Mouse (Mus musculus): ENCODE results near the gene Ranbp10.

DNA sequence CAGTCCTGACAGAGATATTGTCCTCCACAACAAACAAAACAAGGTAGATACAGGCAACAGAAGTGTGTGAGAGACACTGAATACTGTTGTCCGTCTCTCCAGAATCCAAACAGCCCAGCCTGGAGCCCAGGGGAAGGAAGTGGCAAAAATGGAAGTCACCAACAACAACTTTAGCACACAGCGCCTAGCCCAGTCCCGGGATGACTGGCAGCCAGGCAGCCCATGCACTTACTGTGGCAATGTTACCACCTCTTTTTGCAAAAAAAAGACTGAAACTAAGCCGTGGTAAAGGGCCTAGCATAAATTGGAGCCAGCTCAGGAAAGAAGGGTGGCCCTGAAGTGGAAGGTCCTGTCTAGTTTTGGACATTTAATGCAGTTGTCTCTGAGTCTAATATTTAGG lies 771 bp downstream of the Ranbp10 start:
- TF ChIP-seq EP300 (optimal IDR thresholded peaks at IDR 0.05) (no peak), CTCF (IDR thresholded peaks at IDR 0.05; ENCODE audit: low read depth) (no peak)
